Mouse (Mus musculus) kidney, postnatal 4 days (tissue): ENCODE data around the gene Kdm2b.

ENCODE experiments used
- DNase-seq, 2 experiments: peaks; one replicate each; pipeline ENCODE4 v3.0.0; 2021; ENCODE audit warnings: mixed read lengths in 2 of 2

The Kdm2b gene

GRCm38 (mm10) chr5:122923871-122924465 lies 65.7 kb downstream of the Kdm2b start:
- no peak for DNase-seq

GRCm38 (mm10) chr5:122921941-122922340 lies 67.7 kb downstream of the Kdm2b start:
- no peak for DNase-seq

- no peak for DNase-seq
These were observed 69.1 kb downstream of the Kdm2b start for GRCm38 (mm10) chr5:122920557-122920956.

GRCm38 (mm10) chr5:122917982-122918711 lies 71.5 kb downstream of the Kdm2b start:
- DNase-seq: peak; percentile 44 to 60

GRCm38 (mm10) chr5:122916147-122916546 lies 73.5 kb downstream of the Kdm2b start:
- DNase-seq: no peak

- no peak for DNase-seq
These were observed 76.8 kb downstream of the Kdm2b start for GRCm38 (mm10) chr5:122912863-122913262.

GRCm38 (mm10) chr5:122909481-122909880 lies 80.1 kb downstream of the Kdm2b start:
- DNase-seq: no peak

- DNase-seq: no peak
These were observed 81.6 kb downstream of the Kdm2b start for GRCm38 (mm10) chr5:122908001-122908400.

- DNase-seq: no peak
These were observed 82.4 kb downstream of the Kdm2b start for GRCm38 (mm10) chr5:122907182-122907581.

GRCm38 (mm10) chr5:122903165-122903564 lies 86.5 kb downstream of the Kdm2b start:
- no peak for DNase-seq

GRCm38 (mm10) chr5:122902228-122902627 lies 87.4 kb downstream of the Kdm2b start:
- no peak for DNase-seq

GRCm38 (mm10) chr5:122901666-122902065 lies 88.0 kb downstream of the Kdm2b start:
- no peak for DNase-seq

GRCm38 (mm10) chr5:122901179-122901578 lies 88.4 kb downstream of the Kdm2b start:
- DNase-seq: no peak

GRCm38 (mm10) chr5:122900558-122901171 lies 89.0 kb downstream of the Kdm2b start:
- no peak for DNase-seq

GRCm38 (mm10) chr5:122899777-122900557 lies 89.7 kb downstream of the Kdm2b start:
- DNase-seq: peak; percentile 94 to 96

- peak; percentile 48 to 64 for DNase-seq
These were observed 90.5 kb downstream of the Kdm2b start for GRCm38 (mm10) chr5:122898963-122899776.

GRCm38 (mm10) chr5:122898153-122898552 lies 91.5 kb downstream of the Kdm2b start:
- DNase-seq: no peak

- DNase-seq: no peak
These were observed 94.8 kb downstream of the Kdm2b start for GRCm38 (mm10) chr5:122894821-122895220.

- DNase-seq: peak; percentile 77 to 79
These were observed 95.5 kb downstream of the Kdm2b start for GRCm38 (mm10) chr5:122894007-122894637.

- DNase-seq: no peak
These were observed 96.4 kb downstream of the Kdm2b start for GRCm38 (mm10) chr5:122893270-122893669.

GRCm38 (mm10) chr5:122890396-122890795 lies 99.2 kb downstream of the Kdm2b start:
- DNase-seq: no peak
